Mouse (Mus musculus): ENCODE results near the gene Vegfc.
A peak's percentile ranks its signal among the peaks of the same experiment; 100 is the strongest.

The Vegfc gene

DNA sequence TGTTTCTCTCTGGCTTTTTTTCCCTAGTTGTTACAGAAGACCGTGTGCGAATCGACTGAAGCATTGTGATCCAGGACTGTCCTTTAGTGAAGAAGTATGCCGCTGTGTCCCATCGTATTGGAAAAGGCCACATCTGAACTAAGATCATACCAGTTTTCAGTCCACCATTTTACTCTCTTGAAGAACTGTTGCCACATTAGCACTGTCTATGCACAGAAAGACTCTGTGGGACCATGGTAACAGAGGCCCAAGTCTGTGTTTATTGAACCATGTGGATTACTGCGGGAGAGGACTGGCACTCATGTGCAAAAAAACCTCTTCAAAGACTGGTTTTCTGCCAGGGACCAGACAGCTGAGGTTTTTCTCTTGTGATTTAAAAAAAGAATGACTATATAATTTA lies 108.5 kb downstream of the Vegfc start:
- DNase-seq (ENCODE audit: low spot score in 2 of 2) = no peak

DNA sequence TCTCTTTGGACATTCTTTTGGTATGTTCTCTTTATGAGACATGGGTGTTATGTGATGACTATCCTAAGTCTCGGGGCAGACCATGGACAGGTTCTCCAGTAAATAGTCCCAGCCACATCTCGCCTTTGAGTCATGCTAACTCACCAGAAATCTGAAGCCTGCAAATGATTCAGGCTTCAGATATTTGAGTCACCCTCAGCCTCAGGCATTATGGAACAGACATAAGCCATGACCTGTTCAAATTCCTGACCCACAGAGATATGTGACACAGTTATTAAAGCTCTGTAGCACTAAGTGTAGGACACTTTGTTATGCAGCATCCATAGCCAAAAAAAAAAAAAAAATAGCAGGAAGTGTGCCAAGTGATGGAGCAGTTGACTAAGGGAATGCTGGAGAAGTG lies 138.8 kb downstream of the Vegfc start:
- DNase-seq (ENCODE audit: low spot score in 2 of 2) = no peak

DNA sequence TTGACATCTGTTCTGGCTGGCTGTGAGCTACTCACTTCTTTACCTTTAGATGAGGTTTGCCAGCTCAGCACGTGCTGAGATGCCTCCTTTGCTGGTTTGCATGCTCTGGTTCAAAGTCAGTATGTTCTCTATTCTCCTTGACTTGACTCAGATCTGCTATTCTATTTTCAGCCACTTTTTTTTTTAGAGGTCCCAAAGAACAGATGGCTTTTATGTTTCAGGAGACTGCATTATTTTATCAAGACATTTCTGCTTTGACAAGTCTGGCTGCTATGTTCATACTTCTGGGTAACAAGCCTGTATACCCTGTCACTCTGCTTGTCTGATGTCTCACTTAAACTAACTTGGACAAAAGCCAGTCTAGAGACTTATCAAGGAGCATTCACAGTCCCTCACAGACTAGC lies 151.4 kb downstream of the Vegfc start:
- peak; percentile 15 to 33 for DNase-seq (ENCODE audit: low spot score in 2 of 2)

DNA sequence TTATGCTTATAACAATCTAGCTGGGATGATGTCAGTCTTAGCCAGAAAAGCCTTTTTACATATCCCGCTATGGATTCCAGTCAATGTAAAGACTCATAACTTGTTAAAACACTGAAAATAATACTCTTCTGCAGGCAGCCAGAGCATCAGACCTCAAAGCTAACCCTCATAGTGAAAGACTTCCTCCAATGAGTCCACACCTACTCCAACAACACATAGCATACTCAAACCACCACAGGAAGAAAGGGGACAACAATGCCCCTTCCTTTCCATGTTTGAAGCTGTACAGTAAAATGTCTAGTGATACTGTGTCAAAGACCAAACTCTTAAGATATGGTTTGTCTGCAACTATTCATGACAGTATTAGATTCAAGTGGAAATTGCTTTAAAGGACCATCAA lies 153.2 kb downstream of the Vegfc start:
- DNase-seq (ENCODE audit: low spot score in 2 of 2) = no peak

DNA sequence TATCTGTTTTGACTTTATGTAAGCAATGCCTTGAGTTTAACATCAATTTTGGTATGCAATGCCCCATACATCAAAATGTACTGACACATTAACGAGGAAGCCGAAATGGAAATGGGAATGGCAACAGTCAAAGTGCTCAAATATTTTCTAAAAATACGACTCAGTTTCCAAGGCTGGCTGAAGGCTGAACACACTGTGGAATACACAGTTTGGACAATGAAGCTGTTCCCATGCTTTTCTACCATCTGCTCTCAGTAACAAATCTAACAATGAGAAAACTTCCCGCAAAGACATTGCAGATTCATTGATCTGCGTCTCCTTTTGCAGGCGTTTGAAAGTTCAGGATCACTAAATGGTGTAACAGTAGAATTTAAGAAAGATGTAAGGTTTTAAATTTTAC lies 155.9 kb downstream of the Vegfc start:
- DNase-seq (ENCODE audit: low spot score in 2 of 2) = no peak
